Mouse (Mus musculus) heart, adult 2 months (tissue): Measurements from ENCODE around the gene Rnf215.

ENCODE experiments used
- EP300 ChIP-seq: fragments of 200-500 bp; IDR thresholded peaks from 2 replicates; pipeline ENCODE4 v1.6.1; 2011; ENCODE audit warnings: low read depth, low read length, control low read depth; ENCODE audit not compliant: insufficient read depth
- POLR2A ChIP-seq: fragments of 200-500 bp; IDR thresholded peaks from 2 replicates; pipeline ENCODE4 v1.6.1; 2011; ENCODE audit warnings: mild to moderate bottlenecking, low read depth, low read length, control low read depth; ENCODE audit not compliant: insufficient read depth

- no peak for TF ChIP-seq POLR2A
- TF ChIP-seq EP300: no peak
Measured at GRCm38 (mm10) chr11:4147098-4147497, 12.1 kb downstream of the Rnf215 start.
